Mouse (Mus musculus): ENCODE results near the gene Gtf2h2. TPM values are rescaled to one million over a fixed set of nuclear protein-coding genes. Genes with fewer than 3 reads are reported as not detected.

Gene Gtf2h2
- 32.4 and 33.3 TPM in 2 replicates for polyA plus RNA-seq (2021; fragmentation: Nextera tagmentation)
- long read RNA-seq, experiment 1, transcript Gtf2h2-202 (16 exons, 1,656 nt): major isoform, 16 of 50 reads
- long read RNA-seq, experiment 1, partial matches to known transcripts: 11 of 50 reads
- long read RNA-seq, experiment 1, other reads (novel, unspliced or antisense): 23 of 50 reads
- long read RNA-seq, experiment 2, transcript Gtf2h2-202 (16 exons, 1,656 nt): major isoform, 25 of 114 reads
- long read RNA-seq, experiment 2, partial matches to known transcripts: 13 of 114 reads
- long read RNA-seq, experiment 2, other reads (novel, unspliced or antisense): 75 of 114 reads

GRCm38 (mm10) chr13:100492061-100492787 is at the start of gene Gtf2h2:
Gene Gtf2h2 (minus strand): TSS chr13:100492579.

DNA sequence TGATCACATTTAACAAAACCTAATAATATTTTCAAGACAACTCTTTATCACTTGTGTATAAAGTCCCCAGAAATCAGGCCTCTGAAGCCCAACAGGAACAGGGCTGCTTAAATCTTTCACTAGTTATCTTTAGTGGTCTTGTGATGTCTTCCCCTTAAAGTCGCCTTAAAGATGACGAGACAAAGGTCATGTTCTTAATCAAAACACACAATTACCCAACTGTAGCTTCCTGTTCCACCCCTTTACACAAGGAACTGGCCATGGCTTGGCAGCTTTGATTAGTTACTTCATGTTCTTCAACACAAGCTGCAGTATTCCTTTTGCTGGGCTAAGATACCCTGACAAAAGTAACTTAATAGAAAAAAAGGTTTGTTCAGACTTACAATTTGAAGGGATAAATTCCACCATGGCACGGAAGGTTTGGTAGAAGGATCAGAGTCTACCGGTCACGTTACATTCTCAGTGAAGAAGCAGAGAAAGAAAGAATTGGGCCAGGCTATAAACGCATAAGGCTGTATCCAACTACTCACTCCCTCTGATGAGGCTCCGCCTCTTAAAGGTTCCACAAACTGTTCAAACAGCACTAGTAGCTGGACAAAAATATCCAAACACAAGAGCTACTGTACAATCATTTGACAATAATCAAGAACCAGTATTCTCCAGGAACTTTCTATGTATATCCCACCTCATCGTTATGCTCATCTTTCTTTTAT is 39.8 kb downstream of the Gtf2h2 start, which contains the start of gene Naip1:
Gene Naip1 (minus strand): TSS at position 455 of the 713 bp plus-strand sequence.

Other genes starting within 250 kb of the Gtf2h2 start
- gene Naip5, start 246.3 kb downstream of the Gtf2h2 start, polyA plus RNA-seq (2021; fragmentation: Nextera tagmentation): 0.05 and 0.06 TPM in 2 replicates
- gene Naip6, start 174.9 kb downstream of the Gtf2h2 start, polyA plus RNA-seq (2021; fragmentation: Nextera tagmentation): 0.06 TPM in 1 of 2 replicates, not detected in the other
- gene Naip1, start 39.7 kb downstream of the Gtf2h2 start, polyA plus RNA-seq (2021; fragmentation: Nextera tagmentation): not detected in 2 replicates
- 8.0 and 11.6 TPM in 2 replicates for gene Ocln, start 60.1 kb upstream of the Gtf2h2 start, polyA plus RNA-seq (2021; fragmentation: Nextera tagmentation)
- gene Marveld2, start 124.4 kb upstream of the Gtf2h2 start, polyA plus RNA-seq (2021; fragmentation: Nextera tagmentation): 0.44 and 0.55 TPM in 2 replicates
- 180 and 183 TPM in 2 replicates for gene Ak6, start 158.4 kb upstream of the Gtf2h2 start, polyA plus RNA-seq (2021; fragmentation: Nextera tagmentation)
- gene Rad17, start 158.5 kb upstream of the Gtf2h2 start, polyA plus RNA-seq (2021; fragmentation: Nextera tagmentation): 6.5 and 6.6 TPM in 2 replicates
- gene Taf9, start 159.0 kb upstream of the Gtf2h2 start, polyA plus RNA-seq (2021; fragmentation: Nextera tagmentation): 25.8 and 28.8 TPM in 2 replicates
- 0.50 and 0.98 TPM in 2 replicates for gene Ccdc125, start 177.1 kb upstream of the Gtf2h2 start, polyA plus RNA-seq (2021; fragmentation: Nextera tagmentation)
- gene Cdk7, start 238.4 kb upstream of the Gtf2h2 start, polyA plus RNA-seq (2021; fragmentation: Nextera tagmentation): 21.3 and 23.4 TPM in 2 replicates